ENCODE assay signal across 21 mouse cellular contexts in the genomic region with DNA sequence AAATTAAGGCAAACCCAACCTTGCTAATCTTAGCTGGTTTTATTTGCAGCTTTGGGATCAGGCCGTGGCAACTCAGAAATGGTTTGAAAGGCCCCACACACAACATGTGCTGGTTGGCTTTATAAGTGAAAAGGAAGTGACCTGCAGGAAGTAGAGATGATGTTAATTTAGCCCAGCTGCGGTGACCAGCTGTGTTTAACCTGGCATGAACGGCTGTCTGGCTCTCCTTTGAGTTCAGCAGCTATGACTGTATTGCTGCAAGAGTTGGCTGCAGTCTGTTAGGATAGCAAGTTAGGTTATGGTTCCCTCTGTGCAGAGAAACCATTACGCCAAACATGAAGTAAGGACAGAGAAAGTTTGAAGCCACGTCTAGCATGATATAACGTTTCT. TPM values are rescaled to one million over a fixed set of nuclear protein-coding genes. Genes with fewer than 3 reads are reported as not detected.
DNase-seq lines count a peak whose midpoint lies in the region; ATAC-seq and TF ChIP-seq lines count a peak whose summit lies in the region.
"Had no signal": no experiment of that assay in that cellular context is flagged by ENCODE, and none has a peak within 500 bp of the region (broad histone marks: within the 10 kb centered on the region; RNA-seq: fewer than 3 reads in every experiment).

No protein-coding gene starts in this region.

- no peaks in the 10 kb centered on the region; the same call in 1 of the 2 replicates for H3K27me3 ChIP-seq in heart, adult 2 months (ENCODE audit: control insufficient read depth, insufficient read depth, low read length)
- no peaks in the 10 kb centered on the region for H3K27me3 ChIP-seq in limb, embryonic 10.5 days (ENCODE audit: low read depth, poor library complexity, severe bottlenecking)
- H3K27me3 ChIP-seq: embryonic facial prominence, embryonic 12.5 days; forebrain, embryonic 12.5 days had no signal

- 0 out of 2 replicates have a peak, but pooled peaks have one; percentile 22 for TF ChIP-seq EP300 in heart, adult 2 months (IDR thresholded peaks at IDR 0.05; ENCODE audit: insufficient read depth, low read depth, low read length)

- TF ChIP-seq POLR2A in heart, adult 2 months (IDR thresholded peaks at IDR 0.05; ENCODE audit: insufficient read depth, low read depth, low read length), result no peak

- 0 out of 2 replicates have a peak, but pooled peaks have one; percentile 32 for ATAC-seq in common myeloid progenitor, adult 5-6 weeks (replicated peaks; ENCODE audit: low read depth, poor library complexity, severe bottlenecking)
- ATAC-seq: CD4-positive, CD25-positive, alpha-beta regulatory T cell, adult 4 months had no signal

- H3K27ac ChIP-seq in heart, adult 2 months, result no peak overlapping the region; the same call in 1 of the 2 replicates
- H3K27ac ChIP-seq in limb, embryonic 10.5 days, result peak overlapping the region; percentile 56; the same call in 1 of the 2 replicates
- H3K27ac ChIP-seq: embryonic facial prominence, embryonic 12.5 days; forebrain, embryonic 12.5 days; layer of hippocampus, adult 2 months; left cerebral cortex, adult 2 months had no signal

- H3K9me3 ChIP-seq in limb, embryonic 10.5 days (replicated peaks), result no peaks in the 10 kb centered on the region
- H3K9me3 ChIP-seq: embryonic facial prominence, embryonic 12.5 days; forebrain, embryonic 12.5 days had no signal

- 48% methylated on average over 6 of the region's 6 CpGs for whole genome bisulfite sequencing in heart, adult 2 months
- WGBS in limb, embryonic 10.5 days, result 78% methylated on average over 6 of the region's 6 CpGs

- no peak overlapping the region for H3K9ac ChIP-seq in heart, adult 2 months (ENCODE audit: low read depth, low read length)
- H3K9ac ChIP-seq: embryonic facial prominence, embryonic 12.5 days; forebrain, embryonic 12.5 days; lung, embryonic 14.5 days had no signal

- H3K4me3 ChIP-seq in heart, adult 2 months, result no peak overlapping the region
- no peak overlapping the region for H3K4me3 ChIP-seq in limb, embryonic 10.5 days
- H3K4me3 ChIP-seq: embryonic facial prominence, embryonic 12.5 days; forebrain, embryonic 12.5 days; layer of hippocampus, adult 2 months; left cerebral cortex, adult 2 months had no signal

- peak in 1 of 2 experiments; percentile 25 for DNase-seq in heart, adult 2 months
- no peak for DNase-seq in heart, postnatal 25 days (ENCODE audit: low spot score)
- peak; percentile 67 for DNase-seq in 3T3-L1 (ENCODE audit: low read depth, low spot score)
- DNase-seq in limb, embryonic 10.5 days (ENCODE audit: low spot score), result peak; percentile 46
- DNase-seq in kidney, postnatal 25 days, result no peak
- no peak for DNase-seq in embryo, embryonic 11 days
- no peak for DNase-seq in left cerebral cortex, adult 18-20 months (ENCODE audit: low spot score in 2 of 2)

- intact Hi-C loops in heart, adult 2 months (cut with DNase I), result loop anchor here (1.0 kb wide), 1 partner anchor 101 kb away; no protein-coding TSS in a partner anchor
- intact Hi-C loops in heart, postnatal 25 days (cut with DNase I), result loop anchor here (5.0 kb wide), 2 partner anchors 87 to 102 kb away; no protein-coding TSS in a partner anchor

- H3K4me1 ChIP-seq in heart, adult 2 months (ENCODE audit: control insufficient read depth, insufficient read depth, low read length), result peaks cover 2% of the 10 kb centered on the region; the same call in 1 of the 2 replicates
- peaks cover 5% of the 10 kb centered on the region for H3K4me1 ChIP-seq in limb, embryonic 10.5 days
- H3K4me1 ChIP-seq: embryonic facial prominence, embryonic 12.5 days; forebrain, embryonic 12.5 days had no signal

- no peak for TF ChIP-seq CTCF in heart, adult 2 months (IDR thresholded peaks at IDR 0.05)

- H3K79me2 ChIP-seq in heart, adult 2 months (replicated peaks; ENCODE audit: control insufficient read depth, insufficient read depth, low read length), result no peaks in the 10 kb centered on the region

- no peaks in the 10 kb centered on the region for H3K36me3 ChIP-seq in heart, adult 2 months (ENCODE audit: control insufficient read depth, insufficient read depth, low read length)
- no peaks in the 10 kb centered on the region for H3K36me3 ChIP-seq in limb, embryonic 10.5 days
- H3K36me3 ChIP-seq: embryonic facial prominence, embryonic 12.5 days; forebrain, embryonic 12.5 days had no signal

RNA-seq across cellular contexts. Expression of gene Mepe, which starts 20.1 kb away (rescaled TPM):
- total RNA-seq in heart, adult 2 months (2021), result not detected
- polyA plus RNA-seq in heart, adult 2 months (2012; rRNA removed), result not detected in 2 replicates
- not detected for total RNA-seq in heart, postnatal 25 days (2021)
- not detected in 2 replicates for total RNA-seq in common myeloid progenitor, adult 5-6 weeks (2017)
- not detected in 2 replicates for polyA plus RNA-seq in limb, embryonic 10.5 days (2016; fragmentation: Nextera tagmentation; extraction: Ambion mirVana)
- total RNA-seq in left cerebral cortex, adult 18-20 months (2021), result not detected
- total RNA-seq: layer of hippocampus, adult 2 months; left cerebral cortex, adult 2 months had no signal
- polyA plus RNA-seq: CD4-positive, CD25-positive, alpha-beta regulatory T cell, adult 4 months; embryonic facial prominence, embryonic 12.5 days; forebrain, embryonic 12.5 days; heart, embryonic 14.5 days; kidney, embryonic 14.5 days; limb, embryonic 14.5 days; lung, embryonic 14.5 days; neural tube, embryonic 14.5 days; small intestine, adult 2 months; stomach, embryonic 14.5 days; thymus, postnatal 0 days had no signal

RNA-seq across cellular contexts. Expression of gene Ibsp, which starts 46.3 kb away (rescaled TPM):
- total RNA-seq in heart, adult 2 months (2021), result not detected
- polyA plus RNA-seq in heart, adult 2 months (2012; rRNA removed), result 0.12 TPM in 1 of 2 replicates, not detected in the other
- total RNA-seq in heart, postnatal 25 days (2021), result not detected
- 0.15 TPM in 1 of 2 replicates, not detected in the other for total RNA-seq in common myeloid progenitor, adult 5-6 weeks (2017)
- not detected in 2 replicates for polyA plus RNA-seq in limb, embryonic 10.5 days (2016; fragmentation: Nextera tagmentation; extraction: Ambion mirVana)
- under 1 TPM; 0.16 to 0.35 TPM for total RNA-seq in left cerebral cortex, adult 18-20 months (2021)
- polyA plus RNA-seq: CD4-positive, CD25-positive, alpha-beta regulatory T cell, adult 4 months; forebrain, embryonic 12.5 days; heart, embryonic 14.5 days; kidney, embryonic 14.5 days; small intestine, adult 2 months had no signal

Comparison
In these comparisons a context has a peak if more than half of its experiments do, and no peak if none do; other contexts are left out.
1. DNase-seq: peak in 3T3-L1 (single experiment) and limb, embryonic 10.5 days (single experiment); none in heart, postnatal 25 days (single experiment), kidney, postnatal 25 days (0 of 2), embryo, embryonic 11 days (single experiment) and left cerebral cortex, adult 18-20 months (0 of 2).